Mouse (Mus musculus) kidney, postnatal 10 days (tissue): ENCODE measurements around the gene Plin2.
"Not testable (repeated sequence)": the region's sequence is repeated elsewhere in the genome, so short reads cannot be mapped to it uniquely, and the experiment has no call there.

Experiments
- DNase-seq: peaks from one replicate; pipeline ENCODE4 v3.0.0; 2021; ENCODE audit warnings: mixed read lengths

The Plin2 gene

DNA sequence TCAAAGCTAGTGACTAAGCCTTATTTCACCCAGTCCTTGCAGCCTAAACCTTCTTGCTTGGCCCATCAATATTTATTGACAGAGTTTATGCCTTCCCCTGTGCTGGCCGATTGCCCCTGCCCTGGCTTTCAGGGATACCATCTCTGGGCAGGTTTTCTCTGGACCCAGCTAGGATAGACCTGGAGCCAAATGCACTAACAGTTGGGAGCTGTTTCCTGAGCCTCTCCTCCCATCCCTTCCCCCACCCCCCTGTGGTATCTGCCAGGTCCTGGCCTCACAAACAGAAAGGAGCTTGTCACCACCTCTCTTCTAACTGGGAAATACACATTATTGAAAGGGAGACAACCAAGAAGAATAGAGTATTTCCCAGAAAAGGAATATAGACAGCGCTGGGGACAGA lies 12.0 kb upstream of the Plin2 start:
- DNase-seq = no peak

DNA sequence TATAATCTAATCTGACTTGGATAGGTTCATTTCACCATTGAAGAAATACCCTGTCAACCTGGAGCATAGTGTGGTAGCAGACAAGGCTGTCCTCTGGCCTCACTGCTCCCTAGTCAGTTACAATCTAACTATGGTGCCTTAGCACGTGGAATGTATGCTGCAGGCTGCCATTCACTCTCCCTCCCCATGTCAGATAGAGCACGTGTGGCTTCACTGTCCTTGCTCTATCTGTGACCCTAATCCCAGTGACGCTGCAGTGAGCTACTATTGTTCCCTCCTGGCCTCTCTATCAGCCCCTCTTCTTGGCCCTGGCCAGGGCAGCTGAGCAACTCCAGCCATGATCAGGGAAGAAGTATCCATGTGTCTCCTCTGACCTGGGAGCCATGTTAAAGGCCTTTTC lies 11.6 kb upstream of the Plin2 start:
- DNase-seq = no peak

- DNase-seq = no peak
Measured at GRCm38 (mm10) chr4:86679686-86680085, 9.8 kb upstream of the Plin2 start.

DNA sequence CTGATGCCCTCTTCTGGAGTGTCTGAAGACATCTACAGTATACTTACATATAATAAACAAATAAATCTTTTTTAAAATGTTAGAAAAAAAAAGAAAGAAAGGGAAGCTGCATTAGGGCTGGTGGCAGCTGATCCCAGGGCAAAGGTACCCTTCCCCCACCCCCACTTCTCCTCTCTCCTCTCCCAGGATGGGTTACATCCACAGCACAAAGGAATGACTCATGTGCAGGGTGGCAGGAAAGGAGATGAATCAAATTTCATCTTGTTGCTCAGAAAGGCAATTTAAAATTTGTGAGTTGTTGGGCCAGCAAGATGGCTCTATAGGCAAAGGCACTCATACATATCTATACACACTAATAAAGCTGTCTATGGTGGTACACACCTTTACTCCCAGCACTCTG lies 6.9 kb upstream of the Plin2 start:
- no peak for DNase-seq

- DNase-seq = not testable (repeated sequence)
Measured at GRCm38 (mm10) chr4:86674739-86675138, 4.9 kb upstream of the Plin2 start.

GRCm38 (mm10) chr4:86674150-86674549 lies 4.3 kb upstream of the Plin2 start:
- not testable (repeated sequence) for DNase-seq

- DNase-seq = no peak
Measured at GRCm38 (mm10) chr4:86672450-86672849, 2.6 kb upstream of the Plin2 start.

- no peak for DNase-seq
Measured at GRCm38 (mm10) chr4:86671803-86672202, 1.9 kb upstream of the Plin2 start.

DNA sequence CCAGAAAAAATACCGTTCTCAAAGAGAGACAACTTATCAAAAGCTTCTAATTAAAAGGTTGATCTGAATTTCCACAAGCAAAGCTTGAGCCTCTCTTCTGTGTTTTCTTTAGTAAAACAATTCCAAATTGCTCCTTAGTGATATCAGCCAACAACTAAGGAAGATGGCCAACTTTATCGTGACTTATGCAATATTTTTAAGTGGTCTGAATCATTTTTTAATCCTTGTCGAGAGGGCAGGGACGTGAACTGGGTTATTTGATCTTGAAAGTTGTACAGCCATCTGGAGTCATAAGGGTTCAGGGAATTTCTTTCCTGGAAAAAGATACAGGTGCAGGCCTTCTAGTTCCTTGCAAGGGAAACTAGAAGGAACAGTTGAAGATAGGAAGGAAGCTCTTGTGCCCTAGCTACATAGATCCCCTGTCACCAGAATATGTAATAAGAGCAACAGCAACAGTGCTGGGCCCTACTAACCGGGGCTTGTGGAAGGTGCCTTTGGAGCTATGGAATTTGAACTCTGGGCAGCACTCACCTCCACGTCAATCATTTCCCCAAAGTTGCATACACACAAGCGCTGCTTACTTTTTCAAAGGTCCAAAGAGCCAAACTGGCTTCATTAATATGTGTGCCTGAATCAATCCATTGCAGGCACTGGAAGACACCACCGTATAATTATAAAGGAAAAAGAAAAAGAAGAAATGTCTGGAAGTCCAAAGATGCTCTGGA lies 884 bp upstream of the Plin2 start:
- DNase-seq = no peak

DNA sequence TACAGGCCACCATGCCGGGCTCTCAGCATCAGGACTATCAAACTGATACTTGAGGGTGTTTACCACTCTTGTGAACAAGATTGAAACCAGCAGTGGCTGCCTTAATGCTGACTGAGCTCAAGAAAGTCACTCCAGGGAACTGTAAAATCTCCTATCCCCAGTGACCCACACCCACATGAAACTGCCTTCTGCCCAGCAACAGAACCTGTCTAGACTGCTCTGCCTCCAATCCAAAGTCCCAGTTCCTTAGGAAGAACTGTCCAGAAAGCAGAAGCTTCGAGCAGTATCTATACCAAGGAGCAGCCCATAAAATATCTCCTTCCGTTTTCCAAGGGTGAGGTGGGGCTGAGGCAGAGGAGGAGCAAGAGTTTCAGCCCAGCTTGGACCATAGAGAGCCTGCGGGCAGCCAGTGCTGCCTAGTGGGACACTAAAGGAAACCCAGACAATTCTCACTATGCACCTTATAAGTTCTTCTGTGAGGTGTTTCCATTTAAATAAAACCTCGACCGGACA lies 563 bp downstream of the Plin2 start:
- peak; percentile 61 for DNase-seq

GRCm38 (mm10) chr4:86668290-86669000 lies 1.4 kb downstream of the Plin2 start:
- DNase-seq = no peak

DNA sequence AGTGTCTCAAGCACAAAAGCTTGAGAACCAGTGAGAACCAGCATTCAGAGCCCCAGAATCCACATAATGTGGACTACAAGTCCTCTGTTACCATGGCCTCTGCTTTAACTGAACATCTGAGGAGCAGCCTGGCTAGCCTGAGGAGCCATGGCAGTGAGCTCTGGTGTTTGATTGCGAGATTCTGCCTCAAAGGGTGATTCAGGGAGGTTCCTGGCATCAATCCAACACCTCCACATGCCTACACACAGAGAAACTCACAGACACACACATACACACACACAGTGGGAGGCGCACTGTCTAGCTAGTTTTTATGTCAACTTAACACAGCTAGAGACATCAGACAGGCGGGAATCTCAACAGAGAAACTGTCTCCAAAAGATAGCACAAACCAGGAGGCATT lies 4.3 kb downstream of the Plin2 start:
- DNase-seq = no peak

DNA sequence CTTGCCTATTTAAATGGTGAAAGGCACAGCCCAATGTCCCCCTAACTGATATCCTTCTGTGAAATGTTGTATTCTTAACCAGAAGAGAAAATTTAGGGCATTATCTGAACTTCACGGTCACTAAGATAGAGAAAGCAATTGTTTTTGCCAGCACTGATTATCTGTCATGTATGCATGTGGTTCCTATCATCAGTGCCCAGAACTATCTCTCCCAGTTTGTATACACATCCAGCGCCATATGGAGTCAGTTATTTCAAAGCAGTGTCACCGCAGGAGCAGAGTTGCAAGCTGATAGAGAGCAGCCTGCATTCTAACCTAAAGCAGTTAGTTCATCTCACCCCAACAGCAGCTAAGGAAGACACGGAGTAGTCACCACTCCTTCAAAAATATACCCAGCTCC lies 5.9 kb downstream of the Plin2 start:
- DNase-seq = no peak

GRCm38 (mm10) chr4:86657176-86657575 lies 12.7 kb downstream of the Plin2 start:
- DNase-seq = no peak

GRCm38 (mm10) chr4:86656410-86656809 lies 13.4 kb downstream of the Plin2 start:
- not testable (repeated sequence) for DNase-seq

DNA sequence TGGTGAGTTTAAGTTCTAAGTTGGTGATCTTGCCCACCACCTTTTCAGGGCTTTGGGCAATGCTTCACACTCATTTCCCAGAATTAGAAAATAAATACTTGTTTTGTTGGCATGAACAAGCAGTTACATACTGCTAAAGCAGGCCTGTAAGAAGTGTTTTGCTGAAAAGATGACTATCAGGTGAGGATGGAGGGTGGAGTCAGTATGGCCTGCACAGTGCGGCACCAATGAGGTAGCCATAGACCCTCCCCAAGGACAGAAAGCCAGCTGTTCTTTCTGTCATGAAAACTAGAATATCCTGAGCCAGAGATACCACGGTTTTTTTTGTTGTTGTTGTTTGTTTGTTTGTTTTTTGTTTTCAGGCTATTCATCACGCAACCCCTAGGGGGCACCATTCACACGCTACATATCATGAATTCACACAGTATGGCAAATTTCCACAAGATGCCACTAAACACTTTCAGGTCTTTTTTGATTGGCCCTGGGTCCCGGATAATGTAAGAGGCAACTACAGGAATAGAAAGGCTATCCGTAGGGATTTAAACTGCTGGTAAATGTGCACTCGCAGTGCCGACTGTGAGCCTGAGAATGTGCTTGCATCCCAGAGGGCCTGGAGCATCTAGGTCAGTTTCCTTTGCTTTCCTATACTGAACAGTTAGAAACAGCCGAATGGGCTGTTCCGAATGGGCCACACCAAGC lies 18.0 kb downstream of the Plin2 start:
- no peak for DNase-seq

- DNase-seq = not testable (repeated sequence)
Measured at GRCm38 (mm10) chr4:86648394-86648793, 21.5 kb downstream of the Plin2 start.

GRCm38 (mm10) chr4:86637561-86637960 lies 32.3 kb downstream of the Plin2 start:
- not testable (repeated sequence) for DNase-seq

GRCm38 (mm10) chr4:86634873-86635272 lies 35.0 kb downstream of the Plin2 start:
- DNase-seq = not testable (repeated sequence)

DNA sequence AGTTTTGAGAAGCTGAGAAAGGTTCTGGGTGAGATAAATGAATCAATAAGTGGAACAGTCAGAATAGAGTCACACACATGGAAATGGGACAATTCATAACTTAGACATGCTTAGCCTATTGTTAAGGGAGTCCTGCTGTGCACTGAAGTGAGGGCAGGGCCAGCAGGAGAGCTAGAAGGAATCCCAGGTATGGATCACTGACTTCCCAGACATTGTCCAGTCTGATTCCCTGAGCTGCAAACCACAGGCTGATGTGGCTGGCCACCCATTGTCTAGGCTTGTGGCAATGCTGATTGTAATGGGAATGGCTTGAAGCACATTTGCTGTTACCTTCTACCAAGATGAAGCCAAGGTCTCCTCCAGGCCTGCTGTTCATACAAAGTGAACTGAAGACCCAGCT lies 35.5 kb downstream of the Plin2 start:
- not testable (repeated sequence) for DNase-seq

DNA sequence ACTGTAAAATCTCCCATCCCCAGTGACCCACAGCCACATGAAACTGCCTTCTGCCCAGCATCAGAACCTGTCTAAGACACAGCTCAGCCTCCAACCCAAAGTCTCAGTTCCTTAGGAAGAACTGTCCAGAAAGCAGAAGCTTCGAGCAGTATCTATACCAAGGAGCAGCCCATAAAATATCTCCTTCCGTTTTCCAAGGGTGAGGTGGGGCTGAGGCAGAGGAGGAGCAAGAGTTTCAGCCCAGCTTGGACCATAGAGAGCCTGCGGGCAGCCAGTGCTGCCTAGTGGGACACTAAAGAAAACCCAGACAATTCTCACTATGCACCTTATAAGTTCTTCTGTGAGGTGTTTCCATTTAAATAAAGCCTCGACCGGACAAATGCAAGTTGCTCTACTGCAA lies 37.3 kb downstream of the Plin2 start:
- DNase-seq = not testable (repeated sequence)

DNA sequence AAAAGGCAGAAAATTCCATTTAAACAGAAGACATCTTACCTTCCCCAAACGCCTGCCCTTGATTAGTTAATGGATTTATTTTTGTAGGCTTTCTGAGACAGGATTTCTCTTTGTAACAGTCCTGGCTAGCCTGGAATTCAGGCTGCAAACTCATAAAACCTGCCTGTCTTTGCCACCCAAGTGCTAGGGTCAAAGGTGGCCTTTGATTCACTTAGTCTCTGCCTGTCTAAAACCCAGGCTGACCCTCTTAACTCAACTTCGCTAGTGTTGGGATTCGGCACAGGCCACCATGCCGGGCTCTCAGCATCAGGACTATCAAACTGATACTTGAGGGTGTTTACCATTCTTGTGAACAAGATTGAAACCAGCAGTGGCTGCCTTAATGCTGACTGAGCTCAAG lies 38.0 kb downstream of the Plin2 start:
- DNase-seq = no peak

DNA sequence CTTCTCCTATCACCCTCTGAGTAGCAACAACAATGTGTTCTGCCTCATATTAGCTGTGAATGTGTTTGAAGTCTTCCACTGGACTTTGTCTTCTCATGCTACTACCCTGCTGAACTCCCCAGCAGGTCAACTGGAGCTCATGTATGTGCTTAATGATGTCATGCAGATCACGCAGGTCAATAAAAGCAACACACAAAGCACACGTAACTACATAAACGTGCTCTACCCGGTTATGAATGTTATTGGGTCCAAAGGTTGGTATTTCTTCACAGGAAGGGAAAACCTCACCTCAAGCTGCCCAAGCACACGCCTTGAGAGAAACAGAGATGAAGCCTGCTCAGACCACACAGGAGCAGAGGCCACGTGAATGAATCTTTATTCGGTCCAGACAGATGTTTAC lies 43.4 kb downstream of the Plin2 start:
- DNase-seq = not testable (repeated sequence)

DNA sequence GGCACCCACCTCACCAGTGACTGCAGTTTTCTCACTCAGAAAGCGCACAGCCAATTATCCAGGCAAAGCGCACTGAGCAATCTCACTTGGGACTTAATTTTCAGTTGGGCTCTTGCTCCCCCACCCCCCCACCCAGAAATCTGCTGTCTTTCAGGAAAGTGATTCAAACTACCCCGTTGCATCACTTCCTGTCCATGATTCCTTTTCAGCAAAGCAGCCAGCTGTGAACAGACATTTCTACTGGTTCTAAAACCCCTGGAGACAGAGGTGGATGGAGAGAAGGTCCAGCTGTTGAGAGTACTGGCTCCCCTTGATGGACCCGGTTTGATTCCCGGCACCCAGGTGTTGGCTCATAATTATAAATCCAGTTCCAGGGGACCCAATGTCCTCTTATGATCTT lies 44.4 kb downstream of the Plin2 start:
- no peak for DNase-seq
